Mouse (Mus musculus) cerebellum, postnatal 25 days (tissue): ENCODE measurements around the gene Prox1.

Source experiments
- DNase-seq, 2 experiments: peaks; one replicate each; pipeline ENCODE4 v3.0.0; 2021; ENCODE audit warnings: mixed read lengths in 2 of 2

The Prox1 gene

DNA sequence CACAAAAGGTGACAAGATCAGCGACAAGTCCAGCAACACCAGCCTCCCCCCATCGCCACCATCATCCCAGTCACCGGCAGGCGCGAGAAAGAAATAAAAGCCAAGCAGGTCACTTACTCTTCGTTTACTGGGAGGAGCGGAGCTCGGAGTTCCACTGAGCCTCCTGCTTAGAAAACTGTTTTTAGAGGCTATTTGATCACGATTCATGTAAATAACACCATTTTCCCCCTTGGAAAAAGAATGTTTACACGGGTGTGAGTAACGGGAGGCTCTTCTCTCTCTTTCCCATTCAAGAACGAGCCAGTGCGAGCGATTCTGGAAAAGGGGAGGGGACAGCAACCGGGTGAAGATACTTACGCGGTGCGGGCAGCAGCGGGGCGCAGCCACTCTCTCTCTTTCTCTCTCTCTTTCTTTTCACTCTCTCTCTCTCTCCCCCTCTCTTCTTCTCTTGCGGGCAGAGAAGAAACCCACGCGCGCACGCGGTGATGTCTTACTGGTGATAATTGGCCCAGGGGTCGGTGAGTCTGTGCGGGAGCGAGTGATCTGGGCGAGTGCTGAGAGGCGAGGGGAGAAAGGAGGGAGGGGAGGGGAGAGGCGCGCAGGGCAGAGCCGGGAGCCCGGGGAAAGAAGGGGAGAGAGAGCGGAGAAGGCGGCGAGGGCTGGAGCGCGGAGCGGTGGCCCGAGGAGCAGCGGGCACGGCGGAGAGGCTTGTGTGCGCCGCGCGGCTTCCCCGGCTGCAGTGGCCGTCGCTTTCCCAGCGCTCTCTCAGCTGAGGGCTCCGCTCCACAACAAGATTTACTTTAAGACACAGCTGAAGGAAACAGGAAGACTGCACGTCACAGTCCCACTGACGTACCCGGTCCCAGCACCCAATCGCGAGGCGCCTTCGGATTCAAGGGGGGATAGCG lies at the start of gene Prox1:
Gene Prox1, minus strand, starts transcription at position 804 of the 908 bp plus-strand sequence.
- DNase-seq, result peak; percentile 86 to 87

DNA sequence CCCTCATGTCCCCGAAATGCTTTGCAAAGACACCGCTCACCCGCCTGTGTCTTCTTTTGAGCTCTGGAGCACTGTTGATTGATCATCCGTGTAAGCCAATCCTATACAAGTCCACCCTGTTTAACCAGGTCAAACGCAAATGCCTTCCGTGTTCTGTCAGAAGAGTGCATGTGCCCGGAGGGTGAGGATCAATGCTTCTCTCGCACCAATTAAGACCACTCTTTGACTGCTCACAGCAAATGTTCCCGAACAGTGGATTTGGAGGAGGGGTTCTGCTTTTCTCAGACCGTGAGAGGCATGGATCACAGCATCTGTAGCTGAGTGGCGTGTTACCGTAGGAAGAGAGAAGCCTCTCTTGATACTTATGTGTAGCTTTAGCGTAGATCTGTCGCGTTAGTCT lies 46.1 kb upstream of the Prox1 start:
- DNase-seq, result no peak

DNA sequence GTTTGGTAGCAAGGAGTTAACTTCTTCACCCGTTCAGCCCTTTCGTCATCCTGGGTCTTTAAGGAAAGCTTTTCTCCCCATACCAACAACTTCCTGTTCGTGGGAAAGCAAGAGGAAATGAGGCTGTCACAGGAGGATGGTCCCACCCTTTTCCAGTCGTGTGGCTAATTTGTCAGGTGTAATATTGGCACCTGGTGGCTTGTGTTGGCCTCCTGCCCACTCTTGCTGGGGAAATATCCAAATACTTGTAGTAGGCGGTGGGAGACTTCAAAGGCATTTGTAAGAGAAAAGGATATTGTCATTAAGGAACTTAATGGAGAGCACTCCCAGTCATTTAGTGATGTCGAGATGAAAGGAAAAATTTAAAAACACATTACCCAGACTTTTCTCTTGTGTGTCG lies 44.1 kb upstream of the Prox1 start:
- DNase-seq, result peak in 1 of 2 experiments; percentile 15

DNA sequence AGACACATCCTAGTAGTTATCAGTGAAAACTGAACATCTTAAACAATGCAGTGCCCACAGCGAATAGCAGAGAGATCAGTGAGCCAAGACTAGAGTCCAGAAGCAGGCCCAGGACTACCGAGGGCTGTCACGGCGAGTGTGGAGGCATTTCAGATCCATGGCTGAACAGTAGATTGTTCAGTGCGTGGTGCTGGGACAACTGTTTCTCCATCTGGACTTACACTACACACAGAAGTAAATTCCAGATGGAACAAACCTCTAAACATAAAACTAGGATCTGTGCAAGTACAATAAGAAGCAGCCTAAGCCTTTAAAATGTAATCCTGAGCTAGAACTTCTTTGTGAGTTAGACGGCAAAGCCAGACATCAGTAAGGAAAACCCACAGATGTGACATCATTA lies 42.7 kb upstream of the Prox1 start:
- no peak for DNase-seq

- DNase-seq, result no peak
Observed at GRCm38 (mm10) chr1:190207246-190207645, 36.7 kb upstream of the Prox1 start.

GRCm38 (mm10) chr1:190205691-190206090 lies 35.2 kb upstream of the Prox1 start:
- DNase-seq, result no peak

DNA sequence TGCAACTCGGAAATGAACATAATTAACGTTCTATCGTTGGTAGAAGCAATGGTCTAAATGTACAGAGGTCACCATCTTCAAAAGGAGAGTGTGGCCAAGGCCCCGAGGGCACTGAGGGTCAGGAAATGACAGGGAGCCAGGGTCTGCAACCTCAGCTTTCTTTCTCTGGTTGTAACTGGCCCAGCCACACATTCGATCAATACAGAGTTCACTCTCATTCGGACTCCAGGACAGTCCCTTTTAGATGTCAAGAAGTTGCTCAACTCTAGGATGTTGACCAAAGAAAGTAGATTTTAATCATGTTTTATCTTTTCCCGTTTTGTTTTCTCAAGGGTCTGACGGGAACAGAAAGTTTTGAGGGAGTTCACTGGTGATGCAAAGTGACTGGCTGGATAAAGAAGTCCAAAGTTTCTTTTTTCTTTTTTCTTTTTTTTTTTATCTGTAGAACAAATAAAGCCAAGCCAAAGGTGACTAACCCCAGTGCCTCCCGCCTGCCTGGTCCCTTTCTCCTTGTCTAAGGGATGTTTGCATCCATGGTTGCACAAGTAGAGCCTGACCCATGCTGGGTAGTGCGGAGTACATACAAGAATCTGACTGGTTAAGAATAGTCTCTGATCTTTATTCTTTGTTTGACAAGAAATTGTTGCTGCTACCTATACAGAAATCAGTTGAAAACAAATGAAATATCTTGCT lies 34.0 kb upstream of the Prox1 start:
- no peak for DNase-seq

- DNase-seq, result no peak
Observed at GRCm38 (mm10) chr1:190201696-190202095, 31.2 kb upstream of the Prox1 start.

DNA sequence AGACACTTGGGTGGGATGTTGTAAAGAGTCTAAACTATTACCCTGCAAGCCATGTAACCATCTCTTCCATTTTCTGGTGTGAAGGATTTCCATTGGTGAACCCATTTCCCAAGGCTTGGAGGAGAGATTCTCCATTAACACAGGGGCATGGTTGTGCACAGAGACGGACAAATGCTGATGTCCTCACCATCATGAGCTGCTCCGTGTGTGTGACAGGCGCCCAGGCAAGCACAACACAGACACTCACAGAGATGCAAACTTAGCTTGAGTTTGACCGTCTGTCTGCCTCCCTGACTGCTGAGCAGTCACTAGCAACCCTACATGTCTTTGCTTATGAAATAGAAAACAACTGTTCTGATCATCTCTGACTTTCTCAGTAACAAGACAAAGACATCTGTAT lies 30.5 kb upstream of the Prox1 start:
- no peak for DNase-seq

DNA sequence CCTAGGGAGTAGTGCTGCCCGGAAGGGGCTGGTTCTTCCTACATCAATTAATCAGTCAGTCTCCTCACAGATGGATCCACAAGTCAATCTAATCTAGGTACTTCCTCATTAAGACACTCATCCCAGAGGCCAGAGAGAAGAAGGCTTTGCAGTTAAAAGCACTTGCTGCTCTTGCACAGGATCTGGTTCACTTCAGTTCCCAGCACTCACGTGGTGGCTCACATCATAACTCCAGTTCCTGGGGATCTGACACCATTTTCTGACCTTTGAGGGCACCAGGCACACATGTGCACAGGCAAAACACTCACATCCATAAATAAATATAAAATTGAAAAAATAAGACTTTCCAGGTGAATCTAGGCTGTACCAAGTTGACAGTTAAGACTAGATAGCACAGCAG lies 27.7 kb upstream of the Prox1 start:
- DNase-seq, result no peak

DNA sequence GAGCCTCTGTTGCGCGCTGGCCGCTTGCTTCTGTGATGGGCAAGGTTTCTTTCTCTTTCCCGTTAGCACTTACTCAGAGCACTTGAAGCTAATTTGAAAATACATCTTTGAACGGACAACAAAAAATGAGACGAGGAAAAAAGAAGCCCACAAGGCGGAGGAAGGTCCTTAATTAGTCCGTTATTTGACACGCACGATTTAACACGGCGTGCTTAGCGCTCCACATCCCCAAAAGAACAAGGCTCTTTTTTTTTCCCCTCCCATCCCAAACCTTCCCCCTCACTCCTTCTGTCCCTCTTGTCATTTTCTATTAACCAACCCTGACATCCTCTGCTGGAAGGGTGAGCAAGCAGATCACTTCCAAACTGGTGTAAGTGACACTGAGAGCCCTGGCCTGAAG lies 21.5 kb upstream of the Prox1 start:
- DNase-seq, result no peak

DNA sequence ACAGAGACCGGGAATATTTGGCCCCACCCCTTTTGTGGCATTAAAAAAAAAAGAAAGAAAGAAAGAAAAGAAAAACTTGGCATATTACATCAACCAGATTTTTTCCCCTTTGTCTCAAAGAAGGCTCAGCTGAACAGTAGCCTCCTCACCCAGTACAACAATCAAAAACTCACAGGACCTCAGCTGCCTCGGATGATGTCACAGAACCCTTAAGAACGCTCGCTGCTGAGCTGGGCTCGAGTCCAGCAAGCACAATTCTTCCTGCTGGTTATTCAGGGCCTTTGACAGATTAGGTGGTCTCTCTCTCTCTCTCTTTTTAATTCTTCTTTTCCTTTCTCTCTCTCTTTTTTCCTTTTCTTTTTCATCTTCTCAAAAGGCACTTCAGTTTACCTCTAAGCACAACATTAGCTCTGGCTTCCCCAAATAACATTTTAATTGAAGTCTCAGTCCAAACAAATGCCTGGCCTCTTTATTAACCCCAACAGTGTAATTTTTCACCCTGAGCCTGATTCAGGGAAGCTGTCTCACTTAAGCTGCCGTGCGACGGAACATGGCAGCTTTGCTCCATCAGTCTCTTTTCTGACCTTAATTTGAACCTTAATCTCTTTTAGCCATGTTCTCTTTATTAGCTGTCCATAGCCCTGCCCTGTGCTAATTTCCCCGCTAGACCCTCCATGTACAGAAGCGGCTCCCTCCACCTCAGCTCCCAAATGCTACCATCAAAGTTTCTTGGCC lies 19.9 kb upstream of the Prox1 start:
- DNase-seq, result no peak

GRCm38 (mm10) chr1:190189125-190189524 lies 18.6 kb upstream of the Prox1 start:
- DNase-seq, result no peak

GRCm38 (mm10) chr1:190186336-190186735 lies 15.8 kb upstream of the Prox1 start:
- DNase-seq, result no peak

DNA sequence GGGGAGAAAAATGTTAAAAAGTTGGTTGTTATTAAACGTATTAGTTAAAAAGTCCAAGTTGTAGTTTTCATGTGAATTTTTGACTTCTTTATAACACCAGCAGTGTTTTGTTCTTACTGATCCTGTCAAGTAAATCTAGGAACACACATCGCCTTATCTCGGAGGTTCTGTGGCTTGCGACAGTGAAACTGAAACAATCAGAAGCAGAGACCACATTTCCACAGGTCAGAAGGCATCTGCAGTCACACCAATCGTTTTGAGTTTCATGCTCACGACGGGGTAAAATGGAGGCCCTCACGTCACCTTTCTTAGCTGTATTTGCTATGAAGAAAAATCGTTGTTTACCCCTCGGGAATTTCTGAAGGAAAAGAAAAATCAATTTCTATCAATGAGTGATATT lies 14.8 kb upstream of the Prox1 start:
- no peak for DNase-seq

GRCm38 (mm10) chr1:190183574-190183973 lies 13.1 kb upstream of the Prox1 start:
- no peak for DNase-seq

DNA sequence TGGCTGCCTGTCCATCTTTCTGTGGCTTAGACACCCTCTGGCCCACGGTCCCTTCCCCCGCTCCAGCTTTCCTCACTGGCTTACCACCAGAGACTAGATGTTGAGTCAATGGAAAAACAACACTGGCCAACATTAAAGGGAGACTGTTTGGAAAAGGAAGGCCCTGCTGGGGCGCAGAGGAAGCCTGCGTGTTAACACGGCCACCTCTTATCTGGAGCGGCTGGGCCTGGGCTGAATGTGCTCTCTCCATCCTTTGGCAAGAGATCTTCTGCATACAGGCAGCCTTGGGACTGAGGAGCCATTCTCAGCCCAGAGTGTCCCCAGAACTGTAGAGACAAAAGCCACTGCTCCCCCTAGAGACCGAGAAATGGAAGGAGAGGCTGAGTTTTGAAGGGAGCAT lies 11.3 kb upstream of the Prox1 start:
- no peak for DNase-seq

GRCm38 (mm10) chr1:190180861-190181260 lies 10.3 kb upstream of the Prox1 start:
- no peak for DNase-seq

- DNase-seq, result peak; percentile 30 to 48
Observed at GRCm38 (mm10) chr1:190176961-190177360, 6.4 kb upstream of the Prox1 start.

DNA sequence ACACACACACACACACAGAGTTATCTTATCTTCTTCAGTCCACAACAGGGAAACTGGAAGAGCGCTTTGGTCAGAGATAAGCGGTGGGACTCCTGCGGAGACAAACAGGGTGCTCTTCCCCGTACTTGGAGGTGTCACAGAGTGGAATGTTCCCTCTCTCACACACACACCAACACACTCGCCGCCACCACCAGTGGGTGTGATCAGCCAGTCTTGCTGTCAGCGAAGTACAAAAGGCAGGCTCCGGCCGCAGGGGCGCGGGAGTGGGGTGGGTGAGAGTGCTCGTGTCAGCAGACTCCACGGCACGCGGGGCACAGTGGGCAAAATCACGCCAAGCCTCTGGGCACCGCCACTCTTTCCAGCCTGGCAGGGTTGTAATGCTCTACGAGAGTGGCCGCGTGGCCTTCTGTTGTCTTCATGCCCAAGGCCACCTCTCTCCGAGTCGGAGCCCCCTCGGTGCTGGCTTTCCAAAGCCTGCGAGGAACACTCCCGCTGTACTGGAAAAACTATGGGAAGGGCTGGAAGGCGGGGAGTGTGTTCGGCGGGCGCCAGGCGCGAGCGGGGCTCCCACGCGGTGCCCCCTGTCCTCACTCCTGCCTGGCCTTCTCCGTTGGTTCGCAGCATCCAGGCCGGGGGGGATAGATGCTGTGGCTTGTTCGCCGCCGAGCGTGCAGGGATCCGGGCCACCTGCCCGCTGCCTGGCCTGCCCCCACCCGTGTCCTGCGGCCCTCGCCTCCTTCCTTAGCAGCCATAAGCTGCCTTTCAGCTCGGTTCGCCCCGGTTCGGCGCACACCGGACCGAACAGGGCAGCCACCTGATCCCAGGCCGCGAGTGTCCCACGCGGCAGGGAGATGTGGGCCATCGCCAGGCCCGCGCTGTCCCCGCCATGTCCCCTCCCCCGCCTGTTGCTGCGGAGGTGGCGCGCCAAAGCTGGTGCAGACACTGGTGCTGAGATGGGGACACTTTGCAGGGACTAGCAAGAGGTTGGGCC lies 4.5 kb upstream of the Prox1 start:
- DNase-seq, result peak; percentile 79 to 81

DNA sequence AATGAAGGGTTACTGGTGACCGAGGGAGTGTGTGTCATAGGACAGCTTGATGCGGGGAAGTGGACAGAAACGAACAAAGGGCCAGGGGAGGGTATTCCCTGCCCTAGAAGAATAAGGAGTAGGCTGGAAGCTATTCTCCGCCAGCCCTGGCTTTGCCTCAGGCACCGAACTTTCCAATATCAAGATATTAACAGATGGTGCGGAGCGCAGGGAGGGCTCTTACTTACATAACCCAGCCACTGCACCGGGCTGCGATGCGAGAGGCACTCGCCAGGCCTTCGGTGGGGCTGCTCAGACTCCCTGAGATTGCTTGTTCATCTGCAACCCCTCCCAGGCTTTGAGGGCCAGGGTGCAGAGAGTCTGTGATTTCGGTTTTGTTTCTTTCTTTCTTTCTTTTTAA lies 3.7 kb upstream of the Prox1 start:
- DNase-seq, result peak; percentile 84 to 85

DNA sequence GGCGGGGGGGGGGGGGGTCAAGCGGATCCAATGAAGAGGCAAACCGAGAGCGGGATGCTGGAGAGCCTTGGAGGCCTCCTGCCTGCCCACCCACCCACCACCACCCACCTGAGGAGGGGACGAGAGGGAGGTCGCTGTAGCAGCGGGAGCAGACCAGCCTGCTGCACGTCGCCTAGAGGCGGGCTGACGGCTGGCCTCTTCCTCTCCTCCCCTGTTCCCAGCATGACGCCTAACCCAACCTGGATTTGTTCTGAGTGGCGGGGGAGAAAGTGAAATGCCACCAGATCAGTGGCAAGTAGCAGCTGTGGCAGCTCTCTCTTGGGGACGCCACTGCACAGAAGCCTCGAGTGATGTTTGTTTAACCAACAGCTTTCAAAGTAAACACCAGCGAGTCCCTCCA lies 3.1 kb upstream of the Prox1 start:
- DNase-seq, result peak; percentile 33 to 43
